Mouse (Mus musculus): ENCODE results near the gene Fbxo42.

Gene Fbxo42

DNA sequence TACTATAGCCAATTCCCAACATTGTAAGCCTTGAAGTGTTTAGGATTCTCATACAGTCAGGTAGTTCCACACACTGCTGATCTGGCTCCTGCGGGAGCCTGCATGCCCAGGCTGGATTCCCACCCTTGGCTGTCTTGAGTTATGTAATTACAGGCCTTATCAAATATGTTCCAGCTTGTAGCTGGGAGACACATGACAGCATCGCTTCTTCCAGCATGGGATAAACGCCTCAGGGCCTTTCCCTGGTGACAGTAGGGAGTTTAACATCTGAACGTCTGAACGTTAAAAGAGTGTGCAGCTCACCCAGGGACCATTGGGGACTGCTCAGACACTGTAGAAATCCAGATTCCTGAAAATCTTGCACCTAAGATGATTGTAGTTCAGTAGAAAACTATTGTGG, 28.1 kb downstream of the Fbxo42 start:
- no peak for DNase-seq (ENCODE audit: low read depth, low spot score)

DNA sequence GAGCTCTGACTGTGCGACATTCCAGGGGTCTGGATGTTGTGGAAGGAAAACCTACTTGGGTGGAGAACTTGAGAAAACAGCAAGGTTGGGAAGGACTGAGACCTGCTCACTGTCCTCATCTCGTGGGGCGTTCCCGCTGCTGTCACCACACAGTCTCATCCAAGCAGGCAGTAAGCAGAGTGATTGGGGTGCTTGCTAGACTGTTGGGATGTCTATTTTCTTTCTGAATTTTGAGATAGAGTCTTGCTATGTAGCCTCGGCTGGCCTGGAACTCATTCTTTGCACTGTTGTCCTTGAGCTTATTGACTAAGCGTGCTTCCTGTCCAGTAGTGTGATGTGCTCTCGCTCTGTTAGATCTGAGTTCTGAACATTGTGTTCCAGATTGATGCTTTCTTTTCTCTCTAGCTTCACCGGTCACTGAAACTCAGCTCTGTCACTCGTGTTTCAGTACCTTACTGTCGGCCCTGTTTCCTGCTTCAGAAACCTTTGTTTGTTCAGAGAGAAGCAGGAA, 28.7 kb downstream of the Fbxo42 start:
- DNase-seq (ENCODE audit: low read depth, low spot score): no peak

DNA sequence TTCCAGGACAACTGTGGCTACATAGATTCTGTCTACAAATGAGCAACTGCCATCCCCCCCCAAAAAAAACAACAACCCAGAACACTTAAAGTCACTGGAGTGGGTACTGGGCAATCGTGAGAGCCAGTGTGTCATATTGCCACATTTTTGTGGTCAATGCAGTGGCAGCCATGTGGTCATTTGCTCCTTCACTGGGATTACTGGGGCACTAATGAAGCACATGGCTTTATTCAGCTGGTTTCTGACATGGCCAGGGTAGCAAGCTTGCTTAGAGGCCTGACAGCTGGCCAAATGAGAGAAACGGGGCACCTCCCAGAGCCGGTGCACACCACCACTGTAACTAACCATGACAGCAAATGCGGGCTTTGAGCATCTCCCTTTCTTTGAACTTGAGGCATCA, 30.8 kb downstream of the Fbxo42 start:
- DNase-seq (ENCODE audit: low read depth, low spot score): no peak

DNA sequence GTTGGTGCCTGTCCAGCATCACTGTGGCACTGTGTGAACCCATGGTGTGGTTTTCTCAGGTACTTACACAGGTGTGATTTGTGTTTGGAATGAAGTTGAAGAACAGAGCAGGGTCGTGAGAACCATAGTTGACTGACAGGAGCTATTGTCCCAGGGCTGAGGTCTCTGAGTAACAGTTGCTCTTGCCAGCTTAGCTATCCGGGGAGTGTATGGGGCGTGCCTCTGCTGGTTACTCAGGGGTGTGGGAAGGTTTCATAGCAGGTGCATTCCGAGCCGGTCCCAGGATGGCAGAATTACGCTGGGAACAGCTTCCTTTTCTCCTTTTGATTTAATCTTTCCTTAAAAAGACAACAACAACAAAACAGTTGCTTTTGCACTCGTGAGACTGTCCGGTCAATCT, 33.1 kb downstream of the Fbxo42 start:
- no peak for DNase-seq (ENCODE audit: low read depth, low spot score)

DNA sequence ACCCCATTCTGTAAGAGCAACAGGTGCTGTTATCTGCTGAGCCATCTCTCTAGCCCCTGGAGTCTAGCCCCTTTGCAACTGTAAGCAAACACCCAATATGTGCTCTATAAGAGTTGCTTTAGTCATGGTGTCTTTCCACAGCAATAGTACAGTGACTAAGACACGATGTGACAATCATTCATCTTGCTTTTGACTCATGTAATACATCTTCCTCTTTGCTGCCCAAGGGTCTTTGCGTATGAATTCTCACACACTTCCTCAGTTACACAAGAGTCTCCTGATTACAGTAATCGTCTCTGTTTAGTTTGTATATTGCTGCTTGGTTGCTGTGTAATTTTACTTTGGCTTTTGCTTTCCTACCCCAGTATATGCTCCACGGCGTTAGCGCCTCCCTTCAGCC, 34.3 kb downstream of the Fbxo42 start:
- DNase-seq (ENCODE audit: low read depth, low spot score): no peak

DNA sequence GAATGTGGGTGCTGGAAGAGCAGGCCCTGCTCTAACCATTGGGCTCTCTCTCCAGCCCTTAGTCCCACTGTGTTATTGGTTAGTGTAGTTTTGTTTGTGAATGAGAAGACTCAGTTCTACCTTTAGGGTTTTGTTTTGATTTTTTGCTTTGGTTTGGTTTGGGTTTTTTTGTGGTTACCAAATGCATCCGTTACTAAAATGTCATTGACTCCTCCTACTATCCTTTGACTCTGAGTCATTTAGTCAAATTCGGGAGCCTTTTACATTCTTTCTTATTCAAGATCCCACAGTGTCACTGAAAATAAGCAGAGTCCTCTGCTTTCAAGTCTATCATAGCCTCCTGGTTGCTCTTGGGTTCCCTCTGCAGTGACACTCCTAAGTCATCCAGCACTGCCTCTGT, 36.2 kb downstream of the Fbxo42 start:
- DNase-seq (ENCODE audit: low read depth, low spot score): peak; percentile 62

DNA sequence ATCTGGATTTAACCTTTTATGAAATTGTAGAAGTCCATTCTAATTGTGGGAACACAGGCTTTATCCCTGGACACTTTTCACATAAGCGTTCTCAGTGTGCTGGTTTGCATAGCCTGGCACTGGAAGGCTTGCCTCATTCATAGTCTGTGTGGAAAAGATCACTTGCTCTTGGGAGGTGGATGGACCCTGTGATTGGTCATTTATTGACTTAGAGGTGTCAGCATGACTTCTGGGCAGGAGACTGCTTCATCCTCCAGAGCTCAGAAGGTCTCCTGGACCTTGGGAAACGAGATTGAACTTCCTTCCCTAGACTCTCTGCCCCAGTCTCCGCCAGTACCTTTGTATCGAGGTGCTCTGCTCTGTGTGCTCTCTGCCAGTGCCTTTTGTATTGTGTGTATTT, 36.7 kb downstream of the Fbxo42 start:
- no peak for DNase-seq (ENCODE audit: low read depth, low spot score)

DNA sequence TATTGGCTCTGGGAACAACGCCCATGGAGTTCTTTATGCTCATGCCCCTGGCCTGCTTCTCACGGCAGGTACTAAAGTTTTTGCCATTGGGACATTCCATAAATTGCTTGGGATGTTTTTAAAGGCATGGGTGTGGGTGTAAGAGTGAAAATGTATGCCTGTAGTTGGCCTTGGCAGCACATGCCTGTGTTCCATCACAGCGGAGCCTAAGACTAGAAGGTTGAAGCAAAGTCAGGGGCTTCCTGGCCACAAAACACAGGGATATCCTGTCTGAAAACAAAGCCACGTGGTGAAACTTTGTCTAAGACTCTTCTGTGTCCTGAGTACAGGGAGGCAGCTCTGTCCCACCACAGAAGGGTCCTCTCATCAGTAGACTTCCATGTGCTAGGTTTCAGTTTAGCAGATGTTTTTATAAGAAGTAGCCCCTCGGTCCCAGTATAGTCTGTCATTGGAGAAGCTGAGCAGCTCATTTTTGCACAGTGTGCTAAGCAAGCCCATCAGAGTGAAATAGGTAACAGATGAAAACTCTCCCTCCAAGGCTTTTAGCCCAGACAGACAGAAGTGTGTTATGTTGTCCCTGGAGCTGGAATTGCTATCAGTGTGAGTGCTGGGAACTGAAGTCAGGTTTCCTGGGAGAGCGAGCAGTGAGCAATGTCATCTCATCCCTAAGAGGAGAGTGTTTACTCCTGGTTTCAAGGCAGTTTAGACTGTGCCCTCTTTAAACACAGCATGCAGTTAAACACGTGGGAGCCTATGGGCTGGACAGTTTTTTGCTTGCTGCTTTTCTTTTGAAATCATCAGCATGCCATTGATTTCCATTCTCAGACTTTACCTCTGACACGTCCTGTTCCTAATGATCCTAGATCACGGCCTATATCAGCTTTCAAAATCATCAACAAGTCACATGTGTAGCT, 39.5 kb downstream of the Fbxo42 start:
- no peak for DNase-seq (ENCODE audit: low read depth, low spot score)

DNA sequence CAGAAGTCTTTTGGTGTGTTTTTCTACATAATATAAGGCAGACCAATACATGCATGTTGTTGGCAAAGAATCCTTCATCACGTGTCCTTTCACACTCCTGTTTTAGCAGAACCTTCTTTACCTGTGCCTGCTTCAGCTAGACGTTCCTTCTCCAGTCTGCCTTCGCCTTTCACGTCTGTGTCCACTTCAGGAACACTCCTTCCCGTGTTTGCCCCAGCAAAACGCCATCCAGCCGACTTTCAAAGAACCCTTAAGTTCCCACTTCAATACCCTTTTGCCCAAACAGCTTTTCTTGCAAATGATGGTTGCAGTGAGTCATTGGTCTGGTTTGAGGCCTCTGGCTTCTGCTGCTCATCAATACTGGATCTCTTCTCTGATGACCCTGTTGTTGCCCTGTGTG, 43.6 kb downstream of the Fbxo42 start:
- DNase-seq (ENCODE audit: low read depth, low spot score): no peak

DNA sequence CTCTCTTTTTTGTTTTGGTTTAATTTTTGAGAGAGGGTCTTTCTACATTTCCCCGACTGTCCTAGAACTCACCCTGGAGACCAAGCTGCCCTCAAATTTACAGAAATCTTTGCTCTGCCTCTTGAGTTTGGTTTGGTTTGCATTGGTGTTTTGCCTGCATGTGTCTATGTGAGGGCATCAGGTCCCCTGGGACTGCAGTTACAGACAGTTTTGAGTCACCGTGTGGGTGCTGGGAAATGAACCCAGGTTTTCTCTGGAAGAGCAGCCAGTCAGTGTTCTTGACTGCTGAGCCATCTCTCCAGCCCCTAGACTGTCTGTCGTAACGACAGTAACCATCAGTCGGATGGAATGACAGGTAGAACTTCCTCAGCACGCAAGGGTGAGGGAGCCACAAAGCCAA, 46.8 kb downstream of the Fbxo42 start:
- no peak for DNase-seq (ENCODE audit: low read depth, low spot score)

DNA sequence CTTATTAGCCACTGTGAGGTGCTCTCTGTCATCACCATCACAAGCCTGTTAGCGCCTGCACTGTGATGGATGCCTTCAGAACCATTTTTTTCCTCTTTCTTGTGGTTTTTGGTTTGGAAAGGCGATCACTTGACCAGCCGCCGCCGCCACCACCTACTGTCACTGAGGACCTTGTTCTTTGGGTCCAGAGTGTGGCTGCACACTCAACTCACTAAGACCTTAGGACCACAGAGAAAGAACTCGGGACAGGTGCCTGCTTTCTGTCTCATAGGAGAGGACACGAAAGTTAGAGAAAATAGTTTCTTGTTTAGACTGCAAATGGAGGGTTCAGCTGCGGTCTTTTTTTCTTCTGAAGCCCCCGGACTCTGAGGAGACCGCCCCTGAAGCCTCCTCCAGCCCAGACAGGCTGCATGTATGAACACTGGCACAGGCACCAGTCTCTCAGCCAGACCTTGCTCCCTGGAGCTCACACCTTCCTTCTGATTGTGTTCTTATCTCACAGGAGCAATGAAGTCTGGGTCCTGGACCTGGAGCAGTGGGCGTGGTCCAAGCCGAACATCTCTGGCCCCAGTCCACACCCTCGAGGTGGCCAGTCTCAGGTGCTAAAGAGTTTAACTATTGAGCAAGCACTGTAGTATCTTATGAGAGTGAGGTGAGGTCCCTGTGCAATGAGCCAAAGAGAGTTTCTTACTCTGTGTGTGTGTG, 49.4 kb downstream of the Fbxo42 start:
- DNase-seq (ENCODE audit: low read depth, low spot score): no peak

DNA sequence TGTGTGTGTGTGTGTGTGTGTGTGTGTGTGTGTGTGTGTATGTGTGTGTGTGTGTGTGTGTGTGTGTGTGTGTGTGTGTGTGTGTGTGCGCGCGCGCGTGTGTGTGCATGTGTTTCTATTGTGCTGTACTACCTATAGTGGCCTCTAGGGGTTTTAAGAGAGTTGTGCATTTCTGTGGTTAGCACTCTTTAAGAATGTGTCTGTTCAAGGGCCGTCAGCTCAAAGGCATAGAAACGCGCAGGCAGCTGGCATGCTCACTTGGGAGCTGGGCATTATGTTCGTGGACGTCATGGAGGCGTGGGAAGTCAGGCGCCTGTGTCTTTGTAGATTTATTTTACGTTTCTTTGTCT, 49.9 kb downstream of the Fbxo42 start:
- DNase-seq (ENCODE audit: low read depth, low spot score): no peak

DNA sequence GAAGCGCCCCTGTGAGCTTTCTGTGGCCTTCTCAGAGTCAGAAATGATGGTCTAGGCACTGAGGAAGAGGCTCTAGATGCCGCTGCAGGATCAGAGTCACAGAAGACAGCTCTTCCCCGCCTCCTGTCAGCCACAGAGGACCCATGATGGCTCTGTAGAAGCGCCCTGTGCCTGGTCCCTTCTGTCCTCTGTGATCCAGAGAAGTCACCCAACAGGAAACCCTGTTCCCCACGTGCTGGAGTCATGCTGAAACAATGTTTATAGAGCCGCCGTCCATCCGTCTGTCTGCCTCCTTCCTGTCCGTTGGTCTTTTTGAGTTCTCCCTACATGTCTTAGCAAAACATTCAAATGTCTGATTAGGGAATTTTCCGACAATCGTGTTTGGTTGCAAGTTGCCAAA, 53.2 kb downstream of the Fbxo42 start:
- DNase-seq (ENCODE audit: low read depth, low spot score): no peak

DNA sequence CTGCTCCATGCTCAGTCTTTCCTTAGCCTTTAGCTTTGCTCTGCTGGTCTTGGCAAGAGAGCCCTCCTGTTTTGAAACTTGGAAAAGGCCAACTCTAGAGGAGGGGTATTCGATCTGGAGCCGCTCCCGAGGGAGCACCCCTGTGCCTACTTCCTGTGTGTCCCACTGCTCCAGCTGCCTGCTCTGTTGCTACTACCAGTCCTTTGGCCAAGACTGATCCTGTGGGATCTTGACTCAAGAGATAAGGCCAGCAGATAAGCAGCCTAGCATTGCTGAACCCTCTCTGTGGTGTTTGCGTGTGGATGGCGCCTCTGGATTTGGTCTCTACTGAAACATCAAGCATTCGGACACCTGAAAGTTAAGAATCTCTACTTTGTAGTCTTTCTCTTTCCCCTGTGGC, 54.5 kb downstream of the Fbxo42 start:
- no peak for DNase-seq (ENCODE audit: low read depth, low spot score)

DNA sequence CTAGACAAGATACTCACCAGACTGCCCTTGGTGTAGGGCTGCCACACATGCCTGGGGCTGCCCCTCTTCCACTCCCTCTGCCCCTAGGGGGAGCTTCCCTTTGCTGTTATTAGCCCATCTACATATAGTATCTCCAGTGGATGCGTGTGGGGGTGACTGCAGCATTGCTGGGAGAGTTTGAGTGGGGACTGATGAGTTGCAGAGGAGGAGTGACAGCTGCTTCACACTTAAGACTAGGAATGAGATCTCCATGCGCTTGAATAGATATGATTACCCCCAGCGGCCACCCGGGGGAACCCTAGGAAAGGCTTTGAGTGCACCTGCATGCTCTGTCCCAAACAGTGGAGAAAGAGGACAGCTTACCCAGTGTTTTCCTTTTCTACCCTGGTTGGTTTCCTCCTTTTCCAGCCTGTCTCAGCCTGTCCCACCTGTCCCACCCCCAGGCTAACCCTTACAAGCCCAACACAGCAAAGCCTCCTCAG, 56.9 kb downstream of the Fbxo42 start:
- no peak for DNase-seq (ENCODE audit: low read depth, low spot score)

DNA sequence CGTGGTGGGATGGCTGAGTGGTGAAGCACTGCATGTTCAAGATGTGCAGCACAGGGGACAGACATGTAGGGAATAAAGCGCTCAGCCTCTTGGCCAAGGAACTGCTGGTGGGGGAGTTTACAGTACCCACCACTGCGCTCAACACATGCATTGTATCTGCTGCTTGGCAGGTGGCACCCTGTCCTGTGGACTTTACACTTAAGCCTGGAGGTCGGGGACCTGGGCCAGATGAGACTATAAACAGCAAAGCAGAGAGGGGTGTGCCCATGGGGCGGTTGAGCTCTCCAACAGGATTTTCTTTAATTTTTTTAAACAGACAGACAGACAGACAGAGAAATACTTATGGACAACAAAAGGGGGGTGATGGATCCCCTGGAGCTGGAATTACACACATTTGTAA, 59.4 kb downstream of the Fbxo42 start:
- DNase-seq (ENCODE audit: low read depth, low spot score): no peak

DNA sequence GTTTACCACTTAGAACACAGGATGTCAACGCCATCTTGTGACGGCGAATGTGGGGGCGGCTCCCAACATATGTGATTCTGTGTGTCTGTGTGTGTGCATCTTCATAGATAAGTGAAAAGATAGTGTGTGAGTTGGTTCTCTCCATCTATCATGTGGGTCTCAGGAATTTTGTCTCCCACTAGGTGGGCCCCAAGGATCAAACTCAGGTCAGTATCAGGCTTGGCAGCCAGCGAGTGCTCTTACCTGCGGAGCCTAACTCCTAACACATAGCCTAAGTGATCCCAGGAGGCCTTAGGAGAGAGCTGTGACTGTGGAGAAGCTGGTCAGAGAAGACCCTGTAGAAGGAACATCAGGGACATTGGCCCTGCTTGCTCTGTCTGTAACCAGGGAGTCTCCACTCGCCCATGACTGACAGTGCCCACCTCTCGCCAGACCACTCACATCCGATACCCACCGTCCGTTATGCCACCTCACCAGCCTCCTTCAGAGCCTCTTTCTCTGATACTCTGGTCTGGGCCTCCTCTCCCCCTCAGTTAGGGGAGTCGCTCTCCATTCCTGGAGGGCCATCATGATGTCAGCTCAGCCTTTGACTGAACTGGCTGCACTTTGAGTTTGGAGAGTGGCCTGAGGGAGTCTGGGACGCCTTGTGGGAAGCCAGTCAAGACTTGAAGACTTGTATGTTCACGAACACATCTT, 63.0 kb downstream of the Fbxo42 start:
- DNase-seq (ENCODE audit: low read depth, low spot score): peak; percentile 82

DNA sequence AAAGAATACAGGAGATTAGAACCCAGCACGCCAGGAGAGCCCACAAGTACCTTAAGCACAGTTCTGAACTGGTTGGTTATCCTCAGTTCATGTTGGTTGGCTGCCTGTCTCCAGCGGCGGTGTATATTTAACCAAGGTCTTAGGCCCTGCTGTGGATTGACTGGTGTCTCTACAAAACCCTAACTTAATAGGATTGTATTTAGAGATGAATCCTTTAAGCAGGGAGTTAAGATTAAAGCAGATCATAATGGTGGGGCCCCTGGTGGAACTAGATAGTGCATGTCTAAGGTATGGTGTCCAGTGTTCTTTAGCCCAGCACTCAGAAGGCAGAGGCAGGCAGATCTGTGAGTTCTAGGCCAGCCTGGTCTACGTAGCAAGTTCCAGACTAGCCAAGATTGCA, 63.9 kb downstream of the Fbxo42 start:
- DNase-seq (ENCODE audit: low read depth, low spot score): no peak

DNA sequence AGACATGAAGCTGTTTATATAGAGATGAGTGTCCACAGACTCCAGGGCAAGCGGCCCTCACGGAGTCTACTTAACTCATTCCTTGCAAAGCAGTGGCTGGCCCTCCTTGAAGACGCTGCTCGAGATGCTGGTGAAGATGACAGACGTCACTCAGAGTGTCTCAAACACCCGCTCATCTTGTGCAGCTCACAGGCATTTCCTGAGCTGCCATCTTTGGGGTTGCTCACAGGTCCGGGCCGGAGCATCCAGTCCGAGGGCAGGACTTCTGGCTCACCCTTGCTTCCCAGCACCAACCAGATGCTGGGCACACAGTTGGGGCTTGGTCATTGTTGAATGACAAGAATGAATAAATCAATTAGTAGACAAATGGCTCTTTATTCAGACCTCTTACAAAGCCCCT, 65.2 kb downstream of the Fbxo42 start:
- no peak for DNase-seq (ENCODE audit: low read depth, low spot score)

DNA sequence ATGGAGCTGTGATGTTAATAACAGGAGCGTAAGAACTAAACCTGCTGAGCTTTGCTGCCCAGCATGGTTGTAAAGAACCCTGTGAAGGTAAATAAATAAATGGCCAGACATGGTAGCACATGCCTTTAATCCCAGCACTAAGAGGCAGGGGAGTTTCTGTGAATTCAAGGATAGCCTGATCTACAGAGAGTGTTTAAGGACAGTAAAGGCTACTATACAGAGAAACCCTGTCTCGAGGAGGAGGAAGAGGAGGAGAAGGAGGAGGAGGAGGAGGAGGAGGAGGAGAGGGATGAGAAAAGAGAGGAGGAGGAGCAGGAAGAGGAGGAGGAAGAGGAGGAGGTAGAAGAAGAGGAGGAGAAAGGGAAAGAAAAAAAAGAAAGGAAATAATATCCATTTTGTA, 65.6 kb downstream of the Fbxo42 start:
- DNase-seq (ENCODE audit: low read depth, low spot score): no peak

DNA sequence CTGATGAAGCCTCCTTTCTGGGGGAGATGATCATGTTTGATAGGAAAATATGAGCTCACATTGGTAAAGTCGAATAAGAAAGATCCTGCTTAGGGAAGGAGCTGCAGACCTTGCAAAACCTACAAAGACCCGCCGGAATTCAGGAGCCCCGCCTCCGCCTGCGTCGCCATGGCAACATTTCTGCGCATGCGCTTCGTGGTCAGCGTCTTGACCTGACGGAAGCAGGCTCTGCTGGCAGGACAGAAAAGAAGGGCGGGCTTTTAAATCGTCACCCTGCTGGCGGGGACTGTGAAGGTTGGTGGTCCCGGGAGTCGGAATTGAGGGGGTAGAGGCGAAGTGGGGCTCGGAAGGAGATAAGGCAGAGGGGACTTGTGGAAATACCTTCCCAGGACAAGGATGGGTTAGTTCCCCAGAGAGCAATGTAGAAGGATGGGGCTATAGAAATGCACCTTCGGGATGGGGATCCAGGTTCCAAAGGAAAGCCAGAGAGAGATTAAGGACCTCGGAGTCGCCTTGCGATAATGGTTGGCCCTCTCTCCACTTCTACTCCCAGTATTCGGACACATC, 66.1 kb downstream of the Fbxo42 start, which contains the start of gene Rsg1:
Gene Rsg1 (plus strand): TSS at position 187 of the 567 bp plus-strand sequence.
- peak; percentile 92 for DNase-seq (ENCODE audit: low read depth, low spot score)

DNA sequence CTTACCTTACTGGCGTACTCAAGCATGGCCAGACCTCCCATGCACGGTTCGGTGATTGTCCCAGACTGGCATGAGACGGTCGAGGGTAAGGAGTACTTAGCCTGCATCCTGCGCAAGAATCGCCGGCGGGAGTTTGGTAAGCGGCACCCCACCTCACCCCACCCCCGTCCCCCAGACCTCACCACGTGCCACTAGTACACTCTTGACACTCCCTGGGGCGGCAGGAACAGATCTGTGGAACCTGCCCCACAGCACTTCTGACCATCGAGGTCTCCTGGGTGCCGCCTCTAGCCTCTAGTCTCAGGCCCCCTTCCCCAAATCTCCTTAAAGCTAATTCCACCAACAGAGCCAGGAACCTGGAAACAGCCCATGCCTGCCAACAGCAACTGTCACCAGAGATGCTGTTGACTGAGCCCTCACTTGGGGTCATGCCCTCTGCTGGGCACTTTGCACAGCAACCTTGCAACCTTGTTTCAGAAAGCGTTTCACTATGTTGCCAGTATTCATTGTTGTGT, 66.7 kb downstream of the Fbxo42 start:
- DNase-seq (ENCODE audit: low read depth, low spot score): peak; percentile 77
